Mouse (Mus musculus): ENCODE measurements around the gene Spata18.

DNA sequence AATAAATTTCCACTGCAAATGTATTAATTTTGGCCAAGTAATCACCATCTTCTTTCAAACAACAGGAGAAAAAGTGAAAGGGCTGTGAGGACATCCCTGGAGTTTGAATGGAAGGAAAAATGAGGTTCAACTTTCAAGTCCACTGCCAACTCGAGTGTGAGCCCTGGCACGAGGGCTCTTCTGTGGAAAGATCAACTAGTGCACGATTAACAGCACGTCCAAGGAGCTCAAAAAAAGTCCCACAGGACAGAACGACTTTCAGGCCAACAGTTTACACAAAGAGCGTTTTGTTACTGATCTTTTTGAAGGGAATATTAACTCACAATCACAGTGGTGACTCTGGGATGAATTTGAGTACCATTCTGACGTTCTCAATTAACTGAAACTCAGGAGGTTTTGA is 61.7 kb downstream of the Spata18 start:
- TF ChIP-seq CTCF (IDR thresholded peaks at IDR 0.05; ENCODE audit: insufficient read depth, low read depth, low read length) (no peak), POLR2A (IDR thresholded peaks at IDR 0.05; ENCODE audit: insufficient read depth, low read depth, low read length) (no peak)

Measured in olfactory bulb, adult 2 months (tissue).